Mouse (Mus musculus) kidney, embryonic 16.5 days (tissue): Measurements from ENCODE around the gene Phf23. TPM values are rescaled to one million over a fixed set of nuclear protein-coding genes. Genes with fewer than 3 reads are reported as not detected.

Experiments
- ATAC-seq: fragments of 200-750 bp; cut with Nextera tagmentation; 2 replicates; pipeline ENCODE4 v1.8.0; 2017; ENCODE audit warnings: moderate TSS enrichment; ENCODE audit not compliant: low FRiP score, low TSS enrichment
- H3K27ac ChIP-seq: fragments of 300-500 bp; sonication (generic); 2 replicates; pipeline ENCODE4 v1.5.1; 2014; ENCODE audit warnings: low read length
- H3K27me3 ChIP-seq: fragments of 300-500 bp; sonication (generic); 2 replicates; pipeline ENCODE4 v1.6.1; 2014; ENCODE audit warnings: low read length, control low read depth, mixed read lengths; ENCODE audit not compliant: insufficient read depth
- H3K36me3 ChIP-seq: fragments of 300-500 bp; sonication (generic); 2 replicates; pipeline ENCODE4 v1.6.1; 2014; ENCODE audit warnings: low read length, control low read depth, mixed read lengths; ENCODE audit not compliant: insufficient read depth
- H3K4me1 ChIP-seq: fragments of 300-500 bp; sonication (generic); 2 replicates; pipeline ENCODE4 v1.6.1; 2014; ENCODE audit warnings: low read length, control low read depth, mixed read lengths; ENCODE audit not compliant: insufficient read depth
- H3K4me2 ChIP-seq: fragments of 300-500 bp; sonication (generic); replicated peaks from 2 replicates; pipeline ENCODE4 v1.6.1; 2014; ENCODE audit warnings: low read depth, low read length
- H3K4me3 ChIP-seq: fragments of 300-500 bp; sonication (generic); 2 replicates; pipeline ENCODE4 v1.5.1; 2014; ENCODE audit warnings: mild to moderate bottlenecking, low read length
- H3K9ac ChIP-seq: fragments of 300-500 bp; sonication (generic); replicated peaks from 2 replicates; pipeline ENCODE4 v1.6.1; 2014; ENCODE audit warnings: low read length
- H3K9me3 ChIP-seq: fragments of 300-500 bp; sonication (generic); 2 replicates; pipeline ENCODE4 v1.6.1; 2016; ENCODE audit warnings: low read length, control low read depth
- WGBS: fragments of 180-500 bp; shearing (Covaris S2); extraction: QIAGEN DNeasy Blood & Tissue Kit; methylation state at CpG from one replicate; pipeline ENCODE4 v1.1.7; 2014; 5-methylcytosine and 5-hydroxymethylcytosine counted together
- microRNA counts: library from miRNA; unstranded; fragments of <30 nt; microRNA quantifications from one replicate; lab custom pipeline; 2016
- microRNA-seq: library from miRNA; unstranded; fragments of <30 nt; microRNA quantifications from one replicate; pipeline ENCODE4, GENCODE M21; 2016
- polyA plus RNA-seq: library from polyadenylated mRNA; unstranded; fragments of >200 nt; fragmentation: Nextera tagmentation; extraction: Ambion mirVana; gene quantifications from 2 replicates; pipeline ENCODE4 v1.2.1, GENCODE M21; 2015

The Phf23 gene
- polyA plus RNA-seq, 1 experiment from 2014 or later: 74.5 TPM

DNA sequence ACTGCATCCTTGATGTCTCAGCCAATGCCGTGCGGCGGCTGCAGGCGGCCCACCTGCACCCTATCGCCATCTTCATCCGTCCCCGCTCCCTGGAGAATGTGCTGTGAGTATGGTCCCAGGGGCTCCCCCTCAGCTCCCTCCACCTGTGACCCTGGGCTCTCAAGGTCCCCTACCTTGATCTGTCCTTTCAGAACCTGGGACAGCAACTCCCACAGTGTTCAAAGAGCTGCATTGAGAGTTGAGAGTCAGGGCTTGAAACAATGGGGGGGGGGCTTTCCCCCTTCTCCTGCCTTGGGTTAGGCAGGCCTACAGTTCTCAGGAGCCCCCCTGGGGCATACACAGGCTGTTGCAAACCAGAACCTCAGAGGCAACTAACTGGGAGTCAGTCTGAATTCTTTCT lies 48.1 kb downstream of the Phf23 start:
- no peaks in the 10 kb centered on the region for H3K9me3 ChIP-seq
- no peak overlapping the region for H3K4me3 ChIP-seq
- H3K36me3 ChIP-seq: peaks cover 36% of the 10 kb centered on the region
- ATAC-seq: no peak
- no peaks in the 10 kb centered on the region for H3K27me3 ChIP-seq
- H3K27ac ChIP-seq: no peak overlapping the region
- H3K4me2 ChIP-seq: no peak overlapping the region
- H3K4me1 ChIP-seq: 0 out of 2 replicates have a peak, but pooled peaks cover 3% of the 10 kb centered on the region
- H3K9ac ChIP-seq: no peak overlapping the region
- WGBS: 85% methylated on average over 7 of the region's 7 CpGs

DNA sequence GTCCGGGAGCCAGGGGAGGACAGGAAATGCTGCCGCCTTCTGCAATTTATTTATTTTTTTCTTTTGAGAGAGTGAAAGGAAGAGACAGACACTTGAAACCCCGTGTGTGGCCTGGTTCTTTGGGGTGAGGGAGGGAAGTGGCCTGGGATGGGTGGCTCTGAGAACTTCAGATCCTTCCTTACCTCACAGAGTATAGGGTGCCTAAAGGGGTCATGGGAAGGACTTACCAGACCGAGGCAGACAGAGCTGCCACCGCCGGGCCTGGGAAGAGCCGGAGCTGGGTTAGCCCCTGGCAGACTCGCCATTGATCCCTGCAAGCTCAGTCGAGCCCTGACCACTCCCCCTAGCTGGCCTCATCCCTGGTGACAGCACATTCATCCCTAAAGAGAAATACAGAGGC lies 49.9 kb downstream of the Phf23 start:
- H3K9me3 ChIP-seq: no peaks in the 10 kb centered on the region
- no peaks in the 10 kb centered on the region for H3K27me3 ChIP-seq
- no peak overlapping the region for H3K9ac ChIP-seq
- 0 out of 2 replicates have a peak, but pooled peaks cover 3% of the 10 kb centered on the region for H3K4me1 ChIP-seq
- peak; percentile 53 for ATAC-seq
- H3K27ac ChIP-seq: no peak overlapping the region; the same call in 1 of the 2 replicates
- H3K36me3 ChIP-seq: peaks cover 22% of the 10 kb centered on the region; the same call in 1 of the 2 replicates
- no peak overlapping the region for H3K4me3 ChIP-seq
- WGBS: 20% methylated on average over 9 of the region's 9 CpGs
- no peak overlapping the region for H3K4me2 ChIP-seq

DNA sequence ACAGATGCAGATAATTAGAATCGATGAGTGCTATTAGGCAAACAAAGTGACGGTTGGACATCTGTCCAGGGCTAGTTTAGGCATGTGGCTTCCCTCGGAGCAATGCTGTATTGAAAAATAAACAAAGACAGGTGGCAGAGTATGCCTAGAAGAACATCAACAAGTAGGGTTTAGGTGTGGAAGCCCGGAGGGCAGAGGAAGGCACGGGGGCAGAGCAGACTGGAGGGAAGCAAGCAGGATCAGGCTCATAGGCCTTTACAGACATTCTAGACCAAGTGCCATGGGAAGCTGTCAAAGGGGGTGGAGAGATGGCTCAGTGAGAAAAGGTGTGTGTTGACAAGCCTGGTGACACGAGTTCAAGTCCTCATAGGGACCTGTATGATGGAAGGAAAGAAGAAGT lies 53.8 kb downstream of the Phf23 start:
- Histone ChIP-seq H3K36me3 (no peaks in the 10 kb centered on the region), H3K9ac (no peak overlapping the region), H3K9me3 (no peaks in the 10 kb centered on the region), H3K27ac (no peak overlapping the region), H3K4me1 (0 out of 2 replicates have a peak, but pooled peaks cover 3% of the 10 kb centered on the region), H3K27me3 (no peaks in the 10 kb centered on the region), H3K4me3 (no peak overlapping the region), H3K4me2 (no peak overlapping the region)
- no peak for ATAC-seq
- WGBS: 72% methylated on average over 6 of the region's 6 CpGs

MicroRNAs within 50 kb of the gene (microRNA counts, 519-probe panel; counts per million panel counts)
- 104 counts per million, percentile 35 among the panel's probes with 10 or more counts for microRNA mmu-miR-324-3p (lab: Ali Mortazavi, UCI)
- microRNA mmu-miR-324-5p (lab: Ali Mortazavi, UCI): 3,263 counts per million, percentile 76 among the panel's probes with 10 or more counts

Small RNA genes lying within 50 kb of the gene (microRNA-seq; reads per million reads assigned to microRNA genes)
- gene Gm44349 (not detected), gene Mir324 (1,986 reads per million, percentile 85 among the genes with 10 or more reads in this experiment)

Other genes starting within 250 kb of the Phf23 start
- 28.3 and 33.6 TPM in 2 replicates for gene Polr2a, start 237.1 kb upstream of the Phf23 start, polyA plus RNA-seq
- 0.25 and 0.64 TPM in 2 replicates for gene Slc35g3, start 233.8 kb upstream of the Phf23 start, polyA plus RNA-seq
- gene Zbtb4, start 229.9 kb upstream of the Phf23 start, polyA plus RNA-seq: 2.9 TPM in 2 replicates
- gene Chrnb1, start 199.8 kb upstream of the Phf23 start, polyA plus RNA-seq: 12.9 and 13.8 TPM in 2 replicates
- 2.6 and 3.0 TPM in 2 replicates for gene Fgf11, start 193.9 kb upstream of the Phf23 start, polyA plus RNA-seq
- gene Tmem102, start 190.2 kb upstream of the Phf23 start, polyA plus RNA-seq: 9.0 and 10.2 TPM in 2 replicates
- gene Gm39566, start 180.5 kb upstream of the Phf23 start, polyA plus RNA-seq: not detected in 2 replicates
- gene Spem2, start 177.3 kb upstream of the Phf23 start, polyA plus RNA-seq: not detected in 2 replicates
- 0.15 and 0.28 TPM in 2 replicates for gene Spem1, start 173.6 kb upstream of the Phf23 start, polyA plus RNA-seq
- gene Nlgn2, start 158.0 kb upstream of the Phf23 start, polyA plus RNA-seq: 6.0 and 6.6 TPM in 2 replicates
- gene Tmem256, start 157.3 kb upstream of the Phf23 start, polyA plus RNA-seq: 371 and 389 TPM in 2 replicates
- 105 and 119 TPM in 2 replicates for gene Plscr3, start 149.4 kb upstream of the Phf23 start, polyA plus RNA-seq
- gene Tnk1, start 137.0 kb upstream of the Phf23 start, polyA plus RNA-seq: 7.0 and 7.3 TPM in 2 replicates
- gene Tmem95, start 117.8 kb upstream of the Phf23 start, polyA plus RNA-seq: not detected in 2 replicates
- 11.3 and 12.5 TPM in 2 replicates for gene Kctd11, start 114.4 kb upstream of the Phf23 start, polyA plus RNA-seq
- 0.44 and 0.67 TPM in 2 replicates for gene Acap1, start 100.2 kb upstream of the Phf23 start, polyA plus RNA-seq
- gene 2810408A11Rik, start 94.8 kb upstream of the Phf23 start, polyA plus RNA-seq: 11.7 and 12.8 TPM in 2 replicates
- 11.4 and 12.8 TPM in 2 replicates for gene Neurl4, start 94.7 kb upstream of the Phf23 start, polyA plus RNA-seq
- gene Gps2, start 81.9 kb upstream of the Phf23 start, polyA plus RNA-seq: 85.2 and 86.4 TPM in 2 replicates
- 1,737 and 1,791 TPM in 2 replicates for gene Eif5a, start 73.8 kb upstream of the Phf23 start, polyA plus RNA-seq
- gene Ybx2, start 60.0 kb upstream of the Phf23 start, polyA plus RNA-seq: 7.0 and 10.3 TPM in 2 replicates
- gene Slc2a4, start 47.6 kb upstream of the Phf23 start, polyA plus RNA-seq: 20.8 and 22.4 TPM in 2 replicates
- 225 and 227 TPM in 2 replicates for gene Cldn7, start 31.0 kb upstream of the Phf23 start, polyA plus RNA-seq
- gene Ctdnep1, start 14.6 kb upstream of the Phf23 start, polyA plus RNA-seq: 35.7 and 35.8 TPM in 2 replicates
- gene Elp5, start 13.3 kb upstream of the Phf23 start, polyA plus RNA-seq: 124 and 128 TPM in 2 replicates
- 437 and 481 TPM in 2 replicates for gene Gabarap, start 4.6 kb upstream of the Phf23 start, polyA plus RNA-seq
- gene Dvl2, start 4.8 kb downstream of the Phf23 start, polyA plus RNA-seq: 39.1 and 40.7 TPM in 2 replicates
- gene Acadvl, start 19.6 kb downstream of the Phf23 start, polyA plus RNA-seq: 107 and 114 TPM in 2 replicates
- 9.3 and 13.2 TPM in 2 replicates for gene Dlg4, start 21.2 kb downstream of the Phf23 start, polyA plus RNA-seq
- gene Asgr1, start 58.3 kb downstream of the Phf23 start, polyA plus RNA-seq: 1.3 and 1.4 TPM in 2 replicates
- 0.17 and 0.19 TPM in 2 replicates for gene Asgr2, start 96.9 kb downstream of the Phf23 start, polyA plus RNA-seq
- 0.31 and 0.36 TPM in 2 replicates for gene Mgl2, start 134.6 kb downstream of the Phf23 start, polyA plus RNA-seq
- 0.67 and 0.80 TPM in 2 replicates for gene Clec10a, start 160.4 kb downstream of the Phf23 start, polyA plus RNA-seq
- gene Slc16a11, start 217.0 kb downstream of the Phf23 start, polyA plus RNA-seq: 5.2 and 5.5 TPM in 2 replicates
- gene Slc16a13, start 225.3 kb downstream of the Phf23 start, polyA plus RNA-seq: 18.6 and 19.3 TPM in 2 replicates
- gene Bcl6b, start 234.0 kb downstream of the Phf23 start, polyA plus RNA-seq: 27.4 and 31.3 TPM in 2 replicates
- 170 and 173 TPM in 2 replicates for gene 0610010K14Rik, start 242.1 kb downstream of the Phf23 start, polyA plus RNA-seq
- 10.5 and 11.5 TPM in 2 replicates for gene Gm21988, start 244.1 kb downstream of the Phf23 start, polyA plus RNA-seq
- 235 and 255 TPM in 2 replicates for gene Rnasek, start 244.1 kb downstream of the Phf23 start, polyA plus RNA-seq